Mouse (Mus musculus) G1E (cell line): ENCODE data around the gene Xpnpep1.

ENCODE experiments used
- CTCF ChIP-seq: IDR thresholded peaks from 2 replicates; pipeline ENCODE4 v1.5.1; 2012; ENCODE audit warnings: low read depth, low read length, inconsistent platforms, mixed read lengths
- TAL1 ChIP-seq: conservative IDR thresholded peaks from 2 replicates; pipeline ENCODE4 v1.6.1; 2012; ENCODE audit warnings: low read depth, low read length, inconsistent platforms, mixed read lengths

GRCm38 (mm10) chr19:53069451-53069850 lies 29.4 kb upstream of the Xpnpep1 start:
- TF ChIP-seq CTCF (no peak), TAL1 (no peak)
